Comparison of ENCODE assay signal across 29 mouse cellular contexts in the genomic region with DNA sequence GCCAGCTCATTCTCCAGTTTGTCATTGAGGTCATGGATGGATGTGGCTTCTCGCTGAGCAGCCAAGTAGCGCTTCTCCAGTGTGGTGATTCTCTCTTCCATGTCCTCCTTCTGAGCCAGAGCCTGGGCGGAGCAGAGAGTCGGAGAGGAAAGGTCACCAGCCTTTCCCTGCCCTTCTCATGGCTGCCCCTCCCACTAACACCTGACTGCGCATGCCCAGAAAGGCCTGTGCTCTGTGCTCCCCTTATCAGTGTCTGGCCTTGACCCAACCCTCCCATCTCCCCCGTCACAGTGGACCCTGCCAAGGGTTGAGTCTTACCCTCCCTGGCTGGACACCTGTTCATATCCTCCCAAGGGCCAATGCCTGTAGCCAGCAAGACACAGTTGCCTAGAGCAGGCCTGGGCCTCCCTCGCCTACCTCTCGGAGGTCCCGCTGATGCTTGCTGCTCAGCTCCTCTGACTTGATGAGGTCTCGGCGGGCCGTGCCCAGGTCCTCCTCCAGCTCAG. TPM values are rescaled to one million over a fixed set of nuclear protein-coding genes. Genes with fewer than 3 reads are reported as not detected.
A peak's percentile ranks its signal among the peaks of the same experiment; 100 is the strongest.
DNase-seq lines count a peak whose midpoint lies in the region; TF ChIP-seq lines count a peak whose summit lies in the region.
"Had no signal": no experiment of that assay in that cellular context is flagged by ENCODE, and none has a peak within 500 bp of the region (broad histone marks: within the 10 kb centered on the region; RNA-seq: fewer than 3 reads in every experiment).

No protein-coding gene starts in this region.

- TF ChIP-seq EP300 in ES-Bruce4 (IDR thresholded peaks at IDR 0.05; ENCODE audit: insufficient read depth, low read depth, low read length): no peak

- H3K36me3 ChIP-seq in ES-Bruce4 (ENCODE audit: control insufficient read depth, insufficient read depth, low read length, poor library complexity, severe bottlenecking): no peaks in the 10 kb centered on the region
- H3K36me3 ChIP-seq: forebrain, embryonic 10.5 days had no signal

- H3K27ac ChIP-seq in ES-Bruce4 (ENCODE audit: insufficient read depth, low read length): no peak overlapping the region
- H3K27ac ChIP-seq: embryonic facial prominence, embryonic 15.5 days; forebrain, embryonic 10.5 days; heart, adult 2 months; heart, embryonic 15.5 days; hindbrain, embryonic 13.5 days; hindbrain, postnatal 0 days had no signal

- H3K4me3 ChIP-seq in ES-Bruce4 (ENCODE audit: low read depth, low read length): peak overlapping the region; percentile 57
- H3K4me3 ChIP-seq: embryonic facial prominence, embryonic 15.5 days; erythroblast, embryonic 14.5 days; forebrain, embryonic 10.5 days; heart, adult 2 months; heart, embryonic 15.5 days; hindbrain, embryonic 13.5 days had no signal

- TF ChIP-seq POLR2A in ES-Bruce4 (IDR thresholded peaks at IDR 0.05; ENCODE audit: insufficient read depth, low read length): no peak

- H3K4me1 ChIP-seq in ES-Bruce4 (ENCODE audit: control insufficient read depth, insufficient read depth, low read length): no peaks in the 10 kb centered on the region
- H3K4me1 ChIP-seq: embryonic facial prominence, embryonic 15.5 days; heart, embryonic 15.5 days had no signal

- no peaks in the 10 kb centered on the region for H3K27me3 ChIP-seq in ES-Bruce4 (ENCODE audit: control insufficient read depth, insufficient read depth, low read length, poor library complexity, severe bottlenecking)
- H3K27me3 ChIP-seq: CH12.LX; embryonic facial prominence, embryonic 15.5 days; heart, embryonic 15.5 days; hindbrain, embryonic 13.5 days; Patski had no signal

- H3K9ac ChIP-seq in ES-Bruce4 (ENCODE audit: low read depth, poor library complexity, severe bottlenecking): no peak overlapping the region
- H3K9ac ChIP-seq: embryonic facial prominence, embryonic 15.5 days; heart, embryonic 15.5 days; hindbrain, embryonic 13.5 days had no signal

- H3K9me3 ChIP-seq in ES-Bruce4 (replicated peaks; ENCODE audit: control insufficient read depth, insufficient read depth, low read length, poor library complexity, severe bottlenecking): no peaks in the 10 kb centered on the region
- H3K9me3 ChIP-seq: embryonic facial prominence, embryonic 15.5 days; forebrain, embryonic 10.5 days; heart, embryonic 15.5 days; hindbrain, embryonic 13.5 days had no signal

- peak; percentile 68 for DNase-seq in cerebellum, adult 9-11 months
- DNase-seq in cerebellum, adult 11 months: no peak
- DNase-seq in R1 (ENCODE audit: low read depth, low spot score): peak; percentile 79
- DNase-seq in yolk sac, embryonic 10.5 days (ENCODE audit: low spot score): peak; percentile 51
- DNase-seq in embryo, embryonic 10 days (ENCODE audit: low spot score): no peak
- DNase-seq in left cerebral cortex, postnatal 25 days (ENCODE audit: low spot score in 2 of 2): no peak
- DNase-seq: adrenal gland, adult 8-10 months; cerebellum, adult 8-10 months; embryo, embryonic 11 days; heart, adult 2 months; heart, postnatal 14 days; kidney, adult 2 months had no signal

- TF ChIP-seq CTCF in ES-Bruce4 (IDR thresholded peaks at IDR 0.05; ENCODE audit: low read depth, low read length): no peak

- intact Hi-C loops in left cerebral cortex, postnatal 25 days (cut with DNase I): loop anchor here (5.0 kb wide), 1 partner anchor 65 kb away; no protein-coding TSS in a partner anchor

RNA-seq across cellular contexts. Expression of a gene that starts 5.8 kb away (rescaled TPM):
- polyA plus RNA-seq in ES-Bruce4 (2011; ENCODE audit: insufficient read depth, insufficient read length, low read depth, missing spikeins): 8.8 and 11.0 TPM in 2 replicates
- 10 to 100 TPM; 43.3 to 49.4 TPM for total RNA-seq in left cerebral cortex, postnatal 25 days (2021)

RNA-seq across cellular contexts. Expression of a gene that starts 34.9 kb away (rescaled TPM):
- 105 and 110 TPM in 2 replicates for polyA plus RNA-seq in ES-Bruce4 (2011; ENCODE audit: insufficient read depth, insufficient read length, low read depth, missing spikeins)
- 10 to 100 TPM; 67.2 to 72.9 TPM for total RNA-seq in left cerebral cortex, postnatal 25 days (2021)

RNA-seq across cellular contexts. Expression of a gene that starts 37.1 kb away (rescaled TPM):
- not detected in 2 replicates for polyA plus RNA-seq in ES-Bruce4 (2011; ENCODE audit: insufficient read depth, insufficient read length, low read depth, missing spikeins)
- not detected for total RNA-seq in left cerebral cortex, postnatal 25 days (2021)
- total RNA-seq: adrenal gland, adult 8-10 months; CH12.LX; heart, adult 2 months; heart, postnatal 14 days; hematopoietic stem cell, adult 5-6 weeks had no signal
- polyA plus RNA-seq: erythroblast, embryonic 14.5 days; forebrain, embryonic 10.5 days; forebrain, embryonic 14.5 days; heart, adult 2 months; hindbrain, postnatal 0 days; intestine, embryonic 14.5 days; Patski had no signal

RNA-seq across cellular contexts. Expression of a gene that starts 58.8 kb away (rescaled TPM):
- polyA plus RNA-seq in ES-Bruce4 (2011; ENCODE audit: insufficient read depth, insufficient read length, low read depth, missing spikeins): not detected in 2 replicates
- not detected for total RNA-seq in left cerebral cortex, postnatal 25 days (2021)
- total RNA-seq: adrenal gland, adult 8-10 months; adrenal gland, postnatal 4 days; CH12.LX; gastrocnemius, adult 8-10 months; gastrocnemius, postnatal 4 days; heart, adult 2 months; heart, postnatal 14 days; hematopoietic stem cell, adult 5-6 weeks; hindbrain, postnatal 0 days had no signal
- polyA plus RNA-seq: embryonic facial prominence, embryonic 11.5 days; embryonic facial prominence, embryonic 15.5 days; forebrain, embryonic 10.5 days; forebrain, embryonic 14.5 days; heart, adult 2 months; heart, embryonic 11.5 days; heart, embryonic 15.5 days; hindbrain, embryonic 13.5 days; hindbrain, postnatal 0 days; intestine, embryonic 14.5 days; Patski had no signal

Comparison
In these comparisons a context has a peak if more than half of its experiments do, and no peak if none do; other contexts are left out.
1. DNase-seq: peak in cerebellum, adult 9-11 months (single experiment), R1 (single experiment) and yolk sac, embryonic 10.5 days (single experiment); none in cerebellum, adult 11 months (single experiment), embryo, embryonic 10 days (single experiment) and left cerebral cortex, postnatal 25 days (0 of 2).